Mouse (Mus musculus): ENCODE measurements around the gene Fanca.

DNA sequence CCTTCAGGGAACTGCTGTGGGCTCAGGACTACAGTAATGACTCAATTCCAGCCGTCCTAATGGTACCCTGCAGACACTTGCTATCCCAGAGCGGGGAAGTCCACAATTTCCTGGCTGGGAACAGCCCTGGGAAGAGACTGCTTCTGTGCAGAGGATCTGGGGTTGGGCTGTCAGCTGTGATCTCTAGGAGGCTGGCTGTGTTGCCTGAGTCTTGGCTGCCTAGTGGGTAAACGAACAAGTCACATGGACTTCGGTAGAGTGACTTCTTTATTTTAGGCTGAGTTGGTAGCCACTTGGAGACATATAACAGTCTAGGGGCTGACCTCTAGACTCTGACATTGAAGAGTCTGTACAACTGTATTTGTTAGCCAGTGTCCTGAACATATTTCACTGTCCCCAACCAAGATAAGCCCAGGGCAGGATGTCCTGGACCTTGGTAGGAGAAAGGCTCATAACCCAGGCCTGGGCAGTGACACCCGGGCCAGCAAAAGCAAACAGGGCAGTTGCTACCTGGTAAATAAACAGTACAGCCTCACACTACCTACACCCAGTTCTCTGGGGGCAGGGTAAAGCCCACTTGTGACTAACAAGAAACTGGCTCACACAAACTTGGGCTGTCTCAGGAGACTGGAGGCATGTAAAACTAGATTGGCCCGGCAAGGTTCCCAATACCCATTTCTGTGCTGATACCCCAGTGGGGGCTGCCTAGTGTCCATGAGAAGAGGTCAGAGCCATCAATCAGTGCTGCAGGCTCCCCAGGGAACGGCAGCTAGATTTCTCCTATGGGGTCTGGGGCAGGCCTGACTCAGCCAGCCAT, 76.1 kb downstream of the Fanca start:
- no peak for TF ChIP-seq CTCF (IDR thresholded peaks at IDR 0.05; ENCODE audit: low read depth, low read length)
- TF ChIP-seq GATA1 (IDR thresholded peaks at IDR 0.05; ENCODE audit: borderline replicate concordance, low read length), result no peak
